Mouse (Mus musculus) lung, postnatal 0 days (tissue): ENCODE data around the gene Gcm2.

Source experiments
- CTCF ChIP-seq: IDR thresholded peaks from 2 replicates; pipeline ENCODE4 v1.5.1; 2016; ENCODE audit warnings: antibody characterized with exemption, mild to moderate bottlenecking
- EP300 ChIP-seq: IDR thresholded peaks from 2 replicates; pipeline ENCODE4 v1.6.1; 2016; ENCODE audit warnings: antibody characterized with exemption, mild to moderate bottlenecking, control low read depth

- TF ChIP-seq CTCF (no peak), EP300 (no peak)
These were observed 43.2 kb downstream of the Gcm2 start for GRCm38 (mm10) chr13:41067618-41068017.
